Mouse (Mus musculus) cerebellum, adult 8-10 months (tissue): ENCODE data around the gene Bahd1.
A peak's percentile ranks its signal among the peaks of the same experiment; 100 is the strongest.

Source experiments
- DNase-seq: peaks from one replicate; pipeline ENCODE4 v3.0.0; 2022

Bahd1 gene

DNA sequence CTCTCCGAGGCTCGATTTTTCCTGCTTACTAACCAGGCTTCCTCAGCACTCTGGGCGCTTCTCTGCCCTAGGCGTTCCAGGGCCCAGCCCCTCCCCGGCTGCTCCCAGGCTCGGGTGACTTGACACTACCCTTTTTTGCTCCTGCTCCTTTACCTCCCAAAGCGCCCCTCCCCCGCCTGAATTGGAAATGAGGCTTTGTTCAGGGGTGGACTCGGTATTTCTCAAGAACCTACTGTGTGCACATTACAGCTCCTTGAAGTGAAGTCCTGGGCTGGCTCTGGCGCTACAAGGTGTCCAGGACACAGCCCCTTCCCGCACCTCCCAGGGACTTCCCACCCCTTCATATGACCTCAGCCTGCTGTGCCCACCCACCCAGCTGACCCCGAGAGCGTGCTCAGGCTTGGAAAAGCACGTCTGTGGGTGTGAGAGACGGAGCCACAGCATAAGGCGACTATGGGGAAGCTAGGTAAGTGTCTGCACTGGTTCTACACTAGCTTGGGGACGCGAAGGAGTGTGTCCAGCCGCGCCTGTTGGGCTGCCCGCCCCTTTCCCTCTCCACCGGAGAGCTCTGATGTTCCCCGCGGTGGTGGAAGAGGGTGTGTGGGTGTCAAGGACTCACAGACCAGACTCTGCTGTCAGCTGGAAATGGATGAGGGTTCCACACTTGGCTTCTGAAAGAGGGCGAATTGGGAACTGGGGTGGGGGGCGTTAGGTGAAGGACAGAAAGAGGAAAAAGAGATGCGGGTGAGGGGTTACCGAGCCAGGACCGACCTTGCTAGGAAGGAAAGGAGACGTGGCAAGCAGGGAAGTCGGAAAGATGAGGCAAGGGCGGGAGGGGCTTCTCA is at the start of gene Bahd1:
TSS of gene Bahd1 (plus strand) at position 397 of the 845 bp plus-strand sequence.
- DNase-seq, result peak; percentile 46

DNA sequence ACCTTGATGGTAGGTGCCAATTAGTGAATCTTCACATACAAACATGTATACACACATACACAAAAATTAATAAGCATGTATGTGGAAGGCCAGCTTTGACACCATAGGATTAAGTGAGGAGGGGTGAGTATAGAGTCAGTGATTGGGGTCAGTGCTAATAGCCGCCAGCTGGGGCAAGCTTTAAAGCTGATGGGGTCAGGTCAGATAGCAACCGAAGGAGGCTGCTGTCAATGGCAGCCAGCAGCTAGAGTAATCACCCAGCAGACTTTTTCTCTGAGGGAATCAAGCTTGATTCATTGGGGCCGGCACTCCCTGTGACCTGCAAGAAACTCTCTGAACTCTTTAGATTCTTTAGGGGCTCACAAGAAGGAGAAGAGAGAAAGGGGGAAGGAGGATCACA is 48.4 kb upstream of the Bahd1 start:
- no peak for DNase-seq

- peak; percentile 90 for DNase-seq
Measured at GRCm38 (mm10) chr2:118861454-118862339, 38.5 kb upstream of the Bahd1 start, which contains the start of gene Ivd. Ivd (plus strand) TSS chr2:118861954.

- no peak for DNase-seq
Measured at GRCm38 (mm10) chr2:118862340-118862675, 37.9 kb upstream of the Bahd1 start.

DNA sequence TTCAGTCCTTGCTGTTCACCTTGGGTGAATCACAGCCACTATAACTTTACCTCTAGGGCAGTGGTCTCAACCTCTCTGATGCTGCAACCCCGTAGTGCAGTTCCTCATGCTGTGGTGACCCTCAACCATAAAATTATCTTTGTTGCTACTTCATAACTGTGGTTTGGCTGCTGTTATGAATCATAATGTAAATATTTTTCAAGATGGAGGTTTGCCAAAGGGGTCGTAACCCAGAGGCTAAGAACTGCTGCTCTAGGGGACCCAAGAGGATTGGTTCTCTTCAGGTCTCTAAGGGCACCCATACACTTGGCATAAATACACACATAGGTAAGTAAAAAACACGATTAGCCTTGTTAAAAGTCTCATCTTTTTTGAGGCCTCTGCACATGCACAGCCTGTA is 29.6 kb upstream of the Bahd1 start:
- DNase-seq, result no peak

GRCm38 (mm10) chr2:118871032-118871431 is 29.1 kb upstream of the Bahd1 start:
- no peak for DNase-seq

GRCm38 (mm10) chr2:118873018-118873417 is 27.2 kb upstream of the Bahd1 start:
- DNase-seq, result no peak

DNA sequence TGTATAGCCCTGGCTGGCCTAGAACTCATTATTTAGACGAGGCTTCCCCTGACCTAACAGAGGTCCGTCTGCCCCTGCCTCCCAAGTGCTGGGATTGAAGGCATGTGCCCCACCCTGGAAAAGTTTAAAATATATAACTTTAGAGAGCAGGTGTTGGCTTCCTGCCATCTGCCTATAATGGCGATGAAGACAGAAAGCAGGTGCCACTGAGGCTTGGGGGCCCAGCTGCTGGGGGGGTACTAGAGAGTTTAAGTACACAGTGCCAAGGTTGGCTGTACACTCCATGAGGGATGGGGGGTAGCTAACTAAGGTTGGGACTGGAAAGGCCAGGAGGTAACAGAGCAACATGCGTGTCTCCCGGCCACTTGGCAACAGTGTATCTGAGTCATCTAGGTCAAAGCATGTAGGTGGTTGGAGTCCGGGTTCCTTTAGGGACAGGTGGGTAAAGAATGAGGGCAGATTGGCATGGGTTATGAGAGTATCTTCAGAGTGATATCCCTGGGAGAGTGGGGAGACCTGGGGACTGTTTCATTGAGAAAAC is 26.2 kb upstream of the Bahd1 start:
- no peak for DNase-seq

DNA sequence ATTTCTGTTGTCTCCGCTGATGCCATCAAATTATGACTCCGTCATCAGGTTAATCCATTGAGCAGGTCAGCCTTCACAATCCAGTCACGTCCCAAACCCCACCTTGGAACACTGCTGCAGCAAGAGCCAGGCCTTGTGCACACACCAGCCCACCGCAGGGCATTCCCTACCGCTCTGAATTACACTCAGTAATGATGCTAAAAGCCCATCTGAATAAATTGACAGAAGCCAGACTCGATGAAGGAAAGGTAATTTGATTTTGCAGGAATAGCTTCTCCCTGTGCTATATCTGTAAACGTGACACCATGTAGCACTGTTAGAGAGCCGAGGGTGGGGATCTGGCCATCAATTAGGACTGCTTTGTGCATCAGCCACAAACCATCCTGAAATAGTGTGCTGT is 24.9 kb upstream of the Bahd1 start:
- DNase-seq, result no peak

DNA sequence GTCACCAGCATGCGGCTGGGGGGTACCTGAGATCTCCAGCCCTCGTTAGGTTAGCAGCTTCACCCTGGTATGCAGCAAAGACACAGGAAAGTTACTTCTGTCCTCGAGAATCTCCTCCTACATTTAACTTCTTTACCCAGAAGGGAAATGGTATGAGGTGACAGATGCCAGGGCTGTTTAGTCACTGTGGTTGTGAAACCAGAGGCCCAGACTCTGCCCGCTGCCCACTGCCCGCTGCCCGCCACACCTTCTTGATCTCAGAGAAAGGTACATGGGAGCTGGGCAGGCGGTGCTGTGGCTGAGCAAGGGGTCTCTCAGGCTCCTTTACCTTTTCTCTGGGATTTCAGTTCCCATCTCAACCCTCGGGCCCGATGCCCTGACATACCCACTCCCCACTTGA is 23.7 kb upstream of the Bahd1 start:
- no peak for DNase-seq

DNA sequence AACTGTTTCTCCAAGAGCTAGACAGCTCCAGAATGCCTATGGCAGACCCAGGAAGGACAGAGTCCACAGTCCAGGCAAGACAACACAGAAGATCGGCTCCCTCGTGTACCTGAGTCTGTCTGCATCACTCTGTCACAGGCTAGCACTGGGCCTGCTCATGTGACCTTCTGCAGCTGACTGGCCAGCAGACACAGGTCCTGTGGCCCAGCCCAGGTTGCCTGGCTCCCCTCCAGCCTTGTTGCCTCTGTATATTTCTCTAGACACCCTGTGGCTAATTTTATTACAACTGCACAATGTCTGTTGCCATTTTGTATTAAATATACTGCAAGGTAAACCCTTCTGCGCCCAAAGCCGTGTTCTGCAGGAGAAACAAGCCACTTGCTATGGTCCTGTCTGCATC is 19.2 kb upstream of the Bahd1 start:
- no peak for DNase-seq

- no peak for DNase-seq
Measured at GRCm38 (mm10) chr2:118881956-118882355, 18.2 kb upstream of the Bahd1 start.

DNA sequence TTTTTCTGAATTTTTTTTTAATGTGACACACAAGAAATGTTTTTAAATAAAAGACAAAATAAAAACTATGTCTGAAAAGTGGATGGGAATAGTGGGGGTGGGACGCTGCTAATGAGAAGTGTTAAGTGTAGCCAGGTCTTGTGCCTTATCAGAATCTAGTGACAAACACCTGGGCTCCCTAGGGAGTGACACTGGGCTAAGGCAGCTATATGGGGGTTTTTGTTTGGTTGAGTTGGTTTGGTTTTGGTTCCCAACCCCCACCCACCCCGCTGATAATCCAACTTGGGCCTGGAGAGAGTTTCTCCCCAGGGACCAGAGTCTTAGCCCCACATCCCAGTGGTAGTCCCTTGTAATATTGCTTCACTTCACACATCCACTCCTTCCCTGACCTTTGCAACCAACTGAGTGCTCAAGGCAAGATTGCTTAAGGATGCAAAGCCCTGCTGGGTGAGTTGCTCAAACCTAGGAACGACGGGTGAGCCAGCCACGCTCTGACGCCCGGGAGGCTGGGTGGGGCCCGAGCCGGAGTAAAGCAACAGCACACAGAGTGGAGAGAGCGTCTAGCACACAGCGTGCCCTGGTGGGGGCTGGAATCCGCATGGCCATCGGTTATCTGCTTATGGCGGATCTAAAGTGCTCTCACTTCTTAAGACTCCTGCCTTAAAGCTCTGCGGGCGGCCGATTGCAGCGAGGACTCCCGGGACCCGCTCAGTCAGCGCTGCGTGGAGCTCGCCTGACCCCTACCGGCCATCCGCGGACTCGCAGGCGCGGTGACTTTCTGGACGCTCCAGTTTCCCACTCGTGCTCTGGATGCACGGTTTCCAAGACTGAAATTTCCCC is 17.1 kb upstream of the Bahd1 start:
- DNase-seq, result peak; percentile 90

DNA sequence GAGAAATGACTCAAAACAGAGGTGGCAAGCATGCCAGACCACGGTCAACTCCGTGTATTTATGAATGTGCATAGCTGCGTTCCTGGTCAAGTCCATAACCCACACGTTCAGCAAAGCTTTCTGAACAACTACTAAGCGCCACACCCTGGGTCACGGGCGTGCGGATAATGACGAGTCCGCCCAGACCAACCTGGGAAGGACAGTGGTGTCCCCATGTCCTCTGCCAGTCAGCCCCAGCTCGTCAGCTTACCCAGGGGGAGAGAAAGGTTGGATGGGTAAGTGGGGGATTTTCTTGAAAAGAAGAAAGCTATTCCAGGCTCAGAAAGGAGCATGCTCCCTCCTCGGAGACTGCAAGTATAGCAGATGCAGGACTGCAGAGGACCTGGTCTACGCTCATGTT is 12.7 kb upstream of the Bahd1 start:
- no peak for DNase-seq

GRCm38 (mm10) chr2:118887845-118888548 is 12.2 kb upstream of the Bahd1 start:
- no peak for DNase-seq

DNA sequence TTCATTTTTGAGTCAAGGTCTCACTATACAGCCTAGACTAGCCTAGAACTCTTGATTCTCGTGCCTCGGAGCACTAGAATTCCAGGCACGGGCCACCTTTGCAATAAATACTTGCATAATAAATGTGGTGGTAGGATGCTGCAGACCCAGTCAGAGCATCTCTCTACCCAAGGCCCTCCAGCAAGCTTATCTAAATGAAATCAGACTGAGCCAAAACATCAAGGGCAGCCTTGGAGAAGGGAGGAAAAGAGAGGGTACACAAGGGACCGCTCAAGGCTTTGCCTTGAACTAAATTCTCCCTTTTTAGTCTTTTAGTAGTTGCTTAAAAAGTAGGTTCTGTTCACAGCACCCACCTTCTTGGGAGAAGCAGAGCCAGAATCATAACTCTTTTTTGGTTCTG is 9.0 kb upstream of the Bahd1 start:
- no peak for DNase-seq

DNA sequence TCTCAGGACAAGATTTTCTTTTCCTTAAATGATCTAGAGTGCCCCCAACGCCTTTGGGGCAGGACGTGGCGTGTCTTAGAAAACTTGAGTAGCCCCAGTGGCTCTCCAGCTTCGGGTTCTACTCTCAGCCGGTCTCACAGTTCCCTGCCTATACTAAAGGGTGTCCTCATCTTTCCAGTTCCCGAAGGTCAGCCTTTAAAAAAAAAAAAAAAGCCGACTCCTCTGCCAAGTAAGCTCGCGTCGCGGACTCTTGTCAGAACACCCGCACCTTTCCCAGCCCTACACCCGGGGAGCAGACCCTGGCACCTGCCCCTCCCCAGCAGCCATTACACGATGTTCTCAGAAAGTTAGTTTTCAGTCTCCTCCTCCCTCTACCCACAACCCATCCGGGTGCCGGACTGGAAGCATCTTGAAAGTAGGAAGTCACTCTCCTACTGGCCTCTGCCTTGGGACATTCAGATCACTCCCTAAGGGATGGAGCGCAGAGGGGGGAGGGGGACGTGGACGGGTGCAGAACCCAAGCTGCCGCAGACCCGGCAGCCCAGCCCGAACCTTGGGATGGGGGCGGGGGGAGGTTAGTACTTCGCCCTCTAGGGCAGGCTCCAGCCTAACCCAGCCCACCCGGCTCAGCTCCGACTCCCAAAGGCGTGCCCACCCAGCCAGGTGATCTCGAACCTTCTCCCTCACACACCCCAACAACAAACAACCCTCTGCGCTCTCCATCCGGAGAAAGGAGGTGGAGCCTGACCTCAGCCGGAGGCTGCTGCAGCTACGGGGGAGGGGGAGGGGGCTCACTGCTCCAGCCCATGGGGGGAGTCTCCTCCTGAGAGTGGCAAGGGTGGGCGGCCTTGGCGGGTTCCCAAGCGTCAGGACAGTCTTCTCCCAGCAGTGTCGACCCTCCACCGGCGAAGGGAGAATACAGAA is 3.9 kb upstream of the Bahd1 start:
- DNase-seq, result peak; percentile 53

GRCm38 (mm10) chr2:118896914-118897291 is 3.3 kb upstream of the Bahd1 start:
- DNase-seq, result no peak

DNA sequence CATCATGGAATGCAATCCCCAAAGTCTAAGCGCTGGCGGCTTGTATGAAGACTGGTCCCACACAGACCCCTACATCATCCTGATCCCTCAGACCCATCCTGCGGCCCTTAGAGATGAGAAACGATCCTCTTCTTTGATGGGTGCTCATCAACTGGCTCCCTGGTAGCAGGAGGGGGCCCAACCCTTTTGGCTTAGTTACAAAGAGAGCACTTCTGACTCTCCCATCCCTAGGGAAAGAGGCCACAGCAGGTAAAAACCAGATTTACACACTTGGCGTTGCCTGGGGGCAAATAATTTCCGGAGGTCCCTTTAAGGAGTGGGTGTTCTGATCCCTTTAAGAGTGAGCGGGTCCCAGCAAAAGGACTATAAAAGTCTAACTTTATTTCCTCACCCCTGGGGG is 2.8 kb upstream of the Bahd1 start:
- DNase-seq, result no peak

DNA sequence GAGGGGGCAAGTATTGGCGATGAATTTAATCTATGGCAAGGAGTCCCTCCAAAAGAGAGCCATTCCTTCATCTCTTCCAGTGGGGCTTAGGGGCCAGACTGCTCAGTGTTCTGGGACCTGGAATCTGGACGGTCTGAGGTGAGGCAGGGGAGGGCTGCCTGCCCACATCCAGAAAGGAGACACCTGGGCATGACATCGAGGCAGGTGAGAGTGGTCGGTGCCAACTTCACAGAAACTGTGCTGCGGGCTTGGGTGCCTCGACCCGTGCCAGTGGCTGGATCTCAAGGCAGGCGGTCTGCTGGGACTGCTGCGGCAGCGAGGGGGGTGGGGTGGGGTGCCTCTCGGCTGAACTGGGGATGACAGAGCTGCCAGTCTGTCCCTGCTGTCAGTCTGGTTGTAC is 2.4 kb upstream of the Bahd1 start:
- DNase-seq, result no peak

- no peak for DNase-seq
Measured at GRCm38 (mm10) chr2:118898771-118899170, 1.4 kb upstream of the Bahd1 start.
